Mouse (Mus musculus) neural tube, embryonic 15.5 days (tissue): ENCODE measurements at regions not wholly inside any gene's neighbourhood (a gene's known extent, or its start where the extent isn't known, plus 50 kb on each side); places are given as distances from the start of the nearest gene placed in this dataset.

Experiments
- ATAC-seq: fragments of 200-750 bp; cut with Nextera tagmentation; 2 replicates; pipeline ENCODE4 v1.8.0; 2017; ENCODE audit warnings: mild to moderate bottlenecking, moderate TSS enrichment, moderate library complexity; ENCODE audit not compliant: low FRiP score
- H3K27ac ChIP-seq: fragments of 300-500 bp; sonication (generic); replicated peaks from 2 replicates; pipeline ENCODE4 v1.5.1; 2015; ENCODE audit warnings: mild to moderate bottlenecking, inconsistent platforms
- H3K27me3 ChIP-seq: fragments of 300-500 bp; sonication (generic); replicated peaks from 2 replicates; pipeline ENCODE4 v1.6.1; 2015; ENCODE audit warnings: inconsistent platforms
- H3K36me3 ChIP-seq: fragments of 300-500 bp; sonication (generic); 2 replicates; pipeline ENCODE4 v1.6.1; 2015; ENCODE audit warnings: inconsistent platforms
- H3K4me1 ChIP-seq: fragments of 300-500 bp; sonication (generic); 2 replicates; pipeline ENCODE4 v1.6.1; 2015; ENCODE audit warnings: inconsistent platforms
- H3K4me2 ChIP-seq: fragments of 300-500 bp; sonication (generic); 2 replicates; pipeline ENCODE4 v1.6.1; 2015; ENCODE audit warnings: inconsistent platforms, mild to moderate bottlenecking, moderate library complexity
- H3K4me3 ChIP-seq: fragments of 300-500 bp; sonication (generic); replicated peaks from 2 replicates; pipeline ENCODE4 v1.5.1; 2015; ENCODE audit warnings: mild to moderate bottlenecking, inconsistent platforms
- H3K9ac ChIP-seq: fragments of 300-500 bp; sonication (generic); replicated peaks from 2 replicates; pipeline ENCODE4 v1.6.1; 2015; ENCODE audit warnings: mild to moderate bottlenecking, inconsistent platforms
- H3K9me3 ChIP-seq: fragments of 300-500 bp; sonication (generic); replicated peaks from 2 replicates; pipeline ENCODE4 v1.6.1; 2016; ENCODE audit warnings: inconsistent platforms
- WGBS: fragments of 180-500 bp; shearing (Covaris S2); methylation state at CpG from one replicate; pipeline ENCODE4 v1.1.7; 2015; ENCODE audit warnings: mixed read lengths; 5-methylcytosine and 5-hydroxymethylcytosine counted together

GRCm38 (mm10) chr11:56281201-56281600 lies 240.4 kb upstream of the Nmur2 start:
- Histone ChIP-seq H3K27me3 (no peaks in the 10 kb centered on the region), H3K4me2 (no peak overlapping the region)

DNA sequence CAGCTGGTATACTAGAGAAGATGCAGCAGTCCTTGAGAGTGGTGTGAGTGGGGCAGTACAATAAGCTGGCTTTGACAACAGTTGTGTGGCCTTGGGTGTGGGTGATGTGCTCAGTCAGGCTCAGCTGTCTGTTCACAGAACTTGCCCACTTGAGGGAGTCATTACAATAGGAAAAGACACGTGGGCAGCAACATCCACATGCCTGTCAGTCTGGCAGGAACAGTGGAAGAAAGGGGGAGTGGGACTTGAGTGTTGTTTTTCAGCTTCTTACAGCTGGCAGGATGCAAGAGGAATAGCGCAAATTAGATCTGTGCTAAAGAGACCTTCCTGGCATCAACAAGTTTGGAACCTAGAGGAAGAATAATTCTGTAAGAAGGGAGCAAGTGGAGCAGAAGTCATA lies 239.4 kb upstream of the Nmur2 start:
- Histone ChIP-seq H3K27me3 (no peaks in the 10 kb centered on the region), H3K4me3 (no peak overlapping the region), H3K4me2 (no peak overlapping the region), H3K36me3 (no peaks in the 10 kb centered on the region), H3K27ac (no peak overlapping the region), H3K9ac (no peak overlapping the region), H3K4me1 (no peaks in the 10 kb centered on the region), H3K9me3 (no peaks in the 10 kb centered on the region)
- no peak for ATAC-seq
- WGBS = 53% methylated on average over 2 of the region's 2 CpGs

More at GRCm38 (mm10) chr11:56281201-56281600, 240.4 kb upstream of the Nmur2 start:
- no peaks in the 10 kb centered on the region for H3K9me3 ChIP-seq
- H3K36me3 ChIP-seq = no peaks in the 10 kb centered on the region
- 82% methylated on average over 4 of the region's 4 CpGs for WGBS
- no peak overlapping the region for H3K27ac ChIP-seq
- H3K4me1 ChIP-seq = no peaks in the 10 kb centered on the region
- no peak overlapping the region for H3K9ac ChIP-seq
- ATAC-seq = no peak
- H3K4me3 ChIP-seq = no peak overlapping the region

DNA sequence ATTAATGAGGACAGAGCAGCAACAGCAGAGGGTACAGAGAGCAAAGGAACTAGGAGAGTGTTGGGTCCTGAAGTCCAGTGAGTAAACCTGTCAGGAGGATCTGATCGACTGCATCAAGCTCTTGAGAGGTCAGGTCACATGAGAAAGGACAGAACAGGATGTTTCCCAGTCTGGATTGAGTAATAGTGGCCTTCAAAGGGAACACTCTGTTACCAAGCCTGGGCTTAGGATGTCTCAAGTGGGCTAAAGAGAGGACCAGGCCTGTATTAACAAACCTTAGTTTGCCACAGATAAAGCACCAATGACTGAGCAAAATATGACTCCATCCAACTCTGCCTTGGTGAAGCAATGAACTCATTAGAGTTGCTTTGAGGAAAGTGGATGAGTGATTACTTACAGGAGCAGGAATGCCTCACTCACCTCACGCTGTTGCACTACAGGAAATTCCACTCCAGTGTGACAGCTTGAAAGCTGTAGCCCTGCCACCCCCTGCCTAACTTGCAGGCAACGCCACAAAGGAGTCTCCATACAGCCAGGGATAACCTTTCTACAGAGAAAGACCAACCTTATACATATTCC lies 229.2 kb upstream of the Nmur2 start:
- no peak overlapping the region for H3K4me2 ChIP-seq
- no peaks in the 10 kb centered on the region for H3K4me1 ChIP-seq
- H3K36me3 ChIP-seq = no peaks in the 10 kb centered on the region
- H3K4me3 ChIP-seq = no peak overlapping the region
- H3K27me3 ChIP-seq = no peaks in the 10 kb centered on the region
- H3K9me3 ChIP-seq = no peaks in the 10 kb centered on the region
- H3K27ac ChIP-seq = no peak overlapping the region
- no peak for ATAC-seq
- H3K9ac ChIP-seq = no peak overlapping the region
- 60% methylated on average over 3 of the region's 3 CpGs for WGBS

DNA sequence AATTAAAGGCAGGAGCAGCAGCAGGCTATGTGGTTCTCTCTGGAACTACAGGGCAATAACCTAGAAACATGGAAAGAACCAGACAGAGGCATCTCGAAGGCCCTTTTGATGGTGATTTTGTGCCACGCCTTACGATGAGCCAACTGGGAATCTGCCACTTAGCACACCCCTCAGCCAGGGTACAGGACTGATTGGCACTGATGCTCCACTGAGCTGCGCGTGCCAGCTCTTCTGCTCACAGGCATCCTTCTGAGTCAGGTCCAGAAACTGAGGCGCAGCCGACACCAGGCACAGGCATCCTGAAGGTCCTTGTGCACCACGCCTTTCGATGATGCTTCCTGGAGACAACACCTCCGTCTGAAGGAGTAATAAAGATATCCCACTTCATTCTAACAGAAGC lies 221.9 kb upstream of the Nmur2 start:
- Histone ChIP-seq H3K4me2 (no peak overlapping the region), H3K4me1 (no peaks in the 10 kb centered on the region), H3K9me3 (no peaks in the 10 kb centered on the region), H3K9ac (no peak overlapping the region), H3K4me3 (no peak overlapping the region), H3K27ac (no peak overlapping the region), H3K36me3 (no peaks in the 10 kb centered on the region), H3K27me3 (no peaks in the 10 kb centered on the region)
- 94% methylated on average over 10 of the region's 10 CpGs for WGBS
- ATAC-seq = no peak

- 85% methylated on average over 2 of the region's 2 CpGs for WGBS
- H3K27me3 ChIP-seq = no peaks in the 10 kb centered on the region
- ATAC-seq = no peak
Observed at GRCm38 (mm10) chr11:56256356-56256755, 215.5 kb upstream of the Nmur2 start.

GRCm38 (mm10) chr11:56254437-56254836 lies 213.6 kb upstream of the Nmur2 start:
- Histone ChIP-seq H3K27me3 (no peaks in the 10 kb centered on the region), H3K9ac (no peak overlapping the region), H3K4me3 (no peak overlapping the region), H3K4me2 (no peak overlapping the region), H3K4me1 (no peaks in the 10 kb centered on the region), H3K9me3 (no peaks in the 10 kb centered on the region), H3K27ac (no peak overlapping the region), H3K36me3 (no peaks in the 10 kb centered on the region)
- ATAC-seq = no peak
- 90% methylated on average over 3 of the region's 3 CpGs for WGBS

More at GRCm38 (mm10) chr11:56256356-56256755, 215.5 kb upstream of the Nmur2 start:
- Histone ChIP-seq H3K4me3 (no peak overlapping the region), H3K9ac (no peak overlapping the region), H3K36me3 (no peaks in the 10 kb centered on the region), H3K4me2 (no peak overlapping the region), H3K9me3 (no peaks in the 10 kb centered on the region), H3K4me1 (no peaks in the 10 kb centered on the region), H3K27ac (no peak overlapping the region)

DNA sequence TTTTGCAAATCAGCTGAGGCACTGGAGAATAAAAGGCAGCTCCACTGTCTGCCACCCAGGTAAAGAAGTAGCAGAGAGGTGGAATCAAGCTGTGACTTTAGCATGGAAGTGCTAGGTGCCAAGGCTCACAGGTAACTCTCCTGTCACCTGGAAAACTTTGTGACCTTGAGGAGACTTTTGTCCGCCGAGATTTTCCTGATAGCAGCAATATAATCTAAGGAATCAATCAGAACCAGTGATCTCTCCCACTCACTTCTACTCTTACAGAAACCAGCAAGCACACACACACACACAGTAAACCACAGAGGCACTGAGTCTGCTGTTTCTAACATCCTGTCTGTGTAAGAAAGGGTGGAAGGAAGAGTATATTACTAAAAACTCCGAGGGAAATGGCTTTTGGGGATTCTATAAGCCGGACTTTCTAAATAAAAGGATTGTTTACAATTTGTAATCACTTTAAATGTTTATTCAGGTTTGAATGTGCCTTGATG lies 206.6 kb upstream of the Nmur2 start:
- Histone ChIP-seq H3K36me3 (no peaks in the 10 kb centered on the region), H3K4me1 (peaks cover 23% of the 10 kb centered on the region), H3K9me3 (no peaks in the 10 kb centered on the region), H3K9ac (no peak overlapping the region), H3K4me3 (no peak overlapping the region), H3K27me3 (no peaks in the 10 kb centered on the region), H3K27ac (peak overlapping the region; percentile 77), H3K4me2 (no peak overlapping the region)
- ATAC-seq = no peak
- 31% methylated on average over 4 of the region's 4 CpGs for WGBS

DNA sequence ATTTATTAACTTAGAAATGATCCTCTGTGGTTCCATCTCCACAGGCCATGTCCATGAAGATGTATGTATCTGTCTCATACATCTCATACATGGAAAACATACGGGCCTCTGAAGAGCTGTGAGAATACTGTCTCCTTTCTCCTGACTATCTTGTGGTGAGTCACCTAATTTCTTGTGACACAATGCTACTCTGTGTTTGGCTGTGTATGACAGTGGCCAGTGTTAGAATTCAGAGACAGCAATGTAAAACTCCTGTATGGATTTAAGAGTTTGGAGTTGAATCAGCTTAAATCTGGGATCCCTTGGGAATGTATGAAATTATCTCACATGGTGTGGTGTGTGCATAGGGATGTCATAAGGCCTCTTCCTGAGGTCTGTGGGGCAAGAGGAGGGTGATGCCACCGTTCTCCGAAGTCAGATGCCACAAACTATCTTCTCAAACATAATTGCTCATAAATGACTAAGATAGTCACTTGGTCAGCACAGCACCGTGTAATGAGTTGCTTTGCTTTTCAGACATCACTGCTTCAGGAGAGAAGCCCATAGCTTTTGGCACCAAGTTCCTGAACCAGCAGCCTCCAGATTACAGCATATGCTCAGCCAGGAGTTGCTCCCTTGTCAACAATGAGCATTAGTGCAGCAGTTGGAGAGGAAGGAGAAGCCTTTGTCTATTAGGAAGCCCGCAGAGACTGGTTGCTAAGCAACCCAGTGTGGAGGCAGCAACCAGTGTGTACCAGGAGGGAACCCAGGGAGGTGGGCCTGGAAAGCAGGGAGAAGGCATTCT lies 205.9 kb upstream of the Nmur2 start:
- Histone ChIP-seq H3K27ac (peak overlapping the region; percentile 77), H3K4me1 (peaks cover 23% of the 10 kb centered on the region), H3K9ac (no peak overlapping the region), H3K4me3 (no peak overlapping the region), H3K9me3 (no peaks in the 10 kb centered on the region), H3K4me2 (no peak overlapping the region), H3K27me3 (no peaks in the 10 kb centered on the region), H3K36me3 (no peaks in the 10 kb centered on the region)
- ATAC-seq = peak; percentile 98
- WGBS = 28% methylated on average over 5 of the region's 5 CpGs

DNA sequence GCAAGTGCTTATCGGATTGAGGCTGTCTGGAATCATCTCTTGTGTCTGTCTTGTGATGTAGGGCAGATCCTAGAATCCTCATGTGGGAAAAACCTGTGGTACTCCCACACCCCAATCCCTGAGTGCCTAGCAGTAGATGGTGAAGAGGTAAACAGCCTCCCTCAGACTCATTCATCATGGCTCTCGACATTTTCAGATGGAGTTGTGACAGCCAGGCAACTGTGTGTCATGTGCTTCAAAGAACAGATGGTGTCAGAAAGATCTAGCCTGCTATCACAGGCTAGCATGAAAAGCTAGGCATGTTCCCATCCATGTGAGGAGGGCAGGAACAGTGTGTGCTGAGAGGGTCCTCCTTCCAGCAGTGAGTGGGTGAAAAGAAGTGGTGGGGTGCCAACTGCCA lies 204.1 kb upstream of the Nmur2 start:
- Histone ChIP-seq H3K27ac (no peak overlapping the region), H3K4me3 (no peak overlapping the region), H3K9me3 (no peaks in the 10 kb centered on the region), H3K27me3 (no peaks in the 10 kb centered on the region), H3K9ac (no peak overlapping the region), H3K36me3 (no peaks in the 10 kb centered on the region), H3K4me2 (no peak overlapping the region), H3K4me1 (peaks cover 23% of the 10 kb centered on the region)
- ATAC-seq = no peak
- WGBS = 84% methylated on average over 2 of the region's 2 CpGs

DNA sequence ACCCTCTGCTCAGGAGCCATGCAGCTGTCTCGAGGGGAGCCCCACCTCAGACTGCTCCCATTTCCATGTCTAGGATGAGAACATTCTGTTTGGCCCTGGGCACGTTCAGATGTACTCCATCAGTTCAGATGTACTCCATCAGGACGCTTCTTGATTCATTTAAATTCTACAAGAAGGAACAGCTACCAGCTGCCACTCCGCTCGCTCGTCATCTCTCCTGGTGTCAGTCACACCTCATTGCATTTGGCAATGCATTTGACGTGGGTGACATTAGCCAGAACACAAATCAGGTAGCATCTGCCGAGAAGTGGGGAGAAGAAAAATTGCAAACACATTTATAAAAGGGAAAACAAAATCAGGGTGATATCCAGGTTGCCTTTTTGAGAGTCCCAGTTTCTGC lies 202.6 kb upstream of the Nmur2 start:
- H3K4me3 ChIP-seq = no peak overlapping the region
- H3K9ac ChIP-seq = no peak overlapping the region
- H3K36me3 ChIP-seq = no peaks in the 10 kb centered on the region
- peaks cover 21% of the 10 kb centered on the region for H3K4me1 ChIP-seq
- no peaks in the 10 kb centered on the region for H3K27me3 ChIP-seq
- no peak overlapping the region for H3K27ac ChIP-seq
- H3K9me3 ChIP-seq = no peaks in the 10 kb centered on the region
- no peak for ATAC-seq
- 53% methylated on average over 8 of the region's 8 CpGs for WGBS
- no peak overlapping the region for H3K4me2 ChIP-seq

DNA sequence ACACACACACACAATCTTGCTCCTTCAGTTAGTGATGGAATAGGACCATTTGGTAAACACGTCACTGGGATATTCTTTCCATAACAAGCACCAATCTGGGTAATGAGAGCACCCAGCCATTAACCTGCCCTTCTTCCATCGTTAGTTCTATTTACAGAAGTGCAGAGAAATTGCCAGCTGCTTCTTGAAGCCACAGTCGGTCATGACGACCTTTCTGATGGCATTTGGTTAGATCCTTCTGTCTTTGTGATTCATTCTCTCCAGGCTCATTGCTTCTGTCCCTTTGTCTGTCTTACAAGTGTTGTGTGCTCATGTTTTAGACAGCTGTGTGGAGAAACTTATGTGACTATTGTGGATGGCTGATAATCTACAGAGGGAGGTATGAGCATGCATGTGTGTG lies 197.9 kb upstream of the Nmur2 start:
- 51% methylated on average over 4 of the region's 4 CpGs for WGBS
- no peak for ATAC-seq

GRCm38 (mm10) chr11:56224999-56225398 lies 184.2 kb upstream of the Nmur2 start:
- H3K27me3 ChIP-seq = no peaks in the 10 kb centered on the region
- no peak overlapping the region for H3K4me2 ChIP-seq
- H3K9me3 ChIP-seq = no peaks in the 10 kb centered on the region
- 89% methylated on average over 2 of the region's 2 CpGs for WGBS
- H3K4me3 ChIP-seq = no peak overlapping the region
- H3K27ac ChIP-seq = no peak overlapping the region
- H3K9ac ChIP-seq = no peak overlapping the region
- no peak for ATAC-seq
- H3K4me1 ChIP-seq = no peaks in the 10 kb centered on the region
- H3K36me3 ChIP-seq = no peaks in the 10 kb centered on the region

More for the DNA sequence above, 197.9 kb upstream of the Nmur2 start:
- no peak overlapping the region for H3K9ac ChIP-seq
- H3K36me3 ChIP-seq = no peaks in the 10 kb centered on the region
- no peak overlapping the region for H3K4me2 ChIP-seq
- H3K4me1 ChIP-seq = no peaks in the 10 kb centered on the region
- H3K4me3 ChIP-seq = no peak overlapping the region
- H3K27ac ChIP-seq = no peak overlapping the region
- no peaks in the 10 kb centered on the region for H3K9me3 ChIP-seq
- no peaks in the 10 kb centered on the region for H3K27me3 ChIP-seq
